Mouse (Mus musculus) gonadal fat pad, adult 2 months (tissue): ENCODE data around the gene Rrnad1. TPM values are rescaled to one million over a fixed set of nuclear protein-coding genes. Genes with fewer than 3 reads are reported as not detected.

Experiments used
- DNase-seq: peaks from one replicate; pipeline ENCODE4 v3.0.0-alpha.2; 2012; ENCODE audit warnings: low read depth
- polyA plus RNA-seq: library from polyadenylated mRNA; depleted of rRNA; stranded (reverse); fragments of >200 nt; gene quantifications from 2 replicates; pipeline ENCODE4 v1.2.3, GENCODE M21; 2012; rRNA removed

Gene Rrnad1
- 19.9 and 27.5 TPM in 2 replicates for polyA plus RNA-seq

GRCm38 (mm10) chr3:87930078-87930795 is at the start of gene Rrnad1, which contains the start of gene Isg20l2:
Rrnad1 (minus strand) TSS chr3:87930717.
Isg20l2 (plus strand) TSS chr3:87930314.
- no peak for DNase-seq

GRCm38 (mm10) chr3:87980085-87980484 is 49.6 kb upstream of the Rrnad1 start:
- DNase-seq = no peak

DNA sequence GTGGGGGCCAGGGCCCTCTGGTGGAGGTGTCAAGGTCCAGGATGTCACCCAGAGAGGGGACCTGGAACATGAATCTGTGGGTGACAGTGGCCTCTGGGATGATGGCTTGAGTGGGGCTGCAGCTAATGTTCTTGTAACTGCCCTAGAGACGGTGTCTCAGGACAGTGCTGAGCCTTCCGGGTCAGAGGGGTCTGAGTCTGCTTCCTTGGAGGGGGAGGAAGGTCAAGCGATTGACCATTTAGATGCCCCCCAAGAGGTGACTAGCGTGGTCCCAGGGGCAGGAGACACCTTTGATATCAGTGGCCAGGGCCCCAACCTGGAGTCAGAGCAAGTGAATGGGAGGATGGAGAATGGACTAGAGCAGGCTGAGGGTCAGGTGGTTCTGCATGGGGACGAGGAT is 49.0 kb upstream of the Rrnad1 start:
- no peak for DNase-seq

- DNase-seq = no peak
These were observed 44.0 kb upstream of the Rrnad1 start for GRCm38 (mm10) chr3:87974381-87974987.

DNA sequence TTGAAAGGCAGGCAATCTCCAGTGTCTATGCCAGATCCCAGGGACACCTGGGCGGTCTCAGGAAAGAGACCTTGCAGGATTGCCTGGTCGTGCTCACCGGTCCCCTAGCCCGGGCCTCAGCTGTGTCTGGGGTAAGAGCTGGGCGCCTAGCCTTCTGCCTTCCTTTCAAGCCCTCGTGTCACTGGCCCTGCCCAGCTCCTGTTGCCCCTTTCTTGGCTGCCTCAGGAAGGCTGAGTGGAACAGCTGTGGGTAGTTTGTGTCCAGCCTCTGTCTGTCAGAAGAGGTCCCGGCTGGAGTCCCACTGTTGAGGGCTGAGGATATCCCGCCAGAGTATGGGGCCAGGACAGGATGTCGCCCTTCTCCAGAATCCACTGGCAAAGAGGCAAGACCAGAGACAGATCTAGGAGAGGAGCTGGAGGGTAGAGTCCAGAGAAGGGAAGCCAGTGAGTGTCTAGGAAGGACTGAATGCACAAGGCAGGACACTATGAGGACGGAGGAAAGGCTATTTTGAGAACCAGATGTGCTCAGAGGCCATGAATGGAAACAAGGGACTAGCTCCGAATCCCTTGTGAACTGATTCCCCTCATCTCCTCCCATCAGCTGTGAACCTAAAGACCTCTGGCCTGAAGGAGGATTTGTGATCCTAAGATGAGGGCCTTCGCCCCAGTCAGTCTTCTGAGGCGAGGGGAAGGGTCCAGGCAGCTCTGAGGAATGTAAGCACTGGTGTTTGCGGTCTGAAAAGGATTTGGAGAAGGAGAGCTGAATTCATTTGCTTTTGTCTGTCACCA is 43.3 kb upstream of the Rrnad1 start:
- no peak for DNase-seq

- no peak for DNase-seq
These were observed 42.3 kb upstream of the Rrnad1 start for GRCm38 (mm10) chr3:87972776-87973175.

- no peak for DNase-seq
These were observed 41.7 kb upstream of the Rrnad1 start for GRCm38 (mm10) chr3:87972203-87972664.

DNA sequence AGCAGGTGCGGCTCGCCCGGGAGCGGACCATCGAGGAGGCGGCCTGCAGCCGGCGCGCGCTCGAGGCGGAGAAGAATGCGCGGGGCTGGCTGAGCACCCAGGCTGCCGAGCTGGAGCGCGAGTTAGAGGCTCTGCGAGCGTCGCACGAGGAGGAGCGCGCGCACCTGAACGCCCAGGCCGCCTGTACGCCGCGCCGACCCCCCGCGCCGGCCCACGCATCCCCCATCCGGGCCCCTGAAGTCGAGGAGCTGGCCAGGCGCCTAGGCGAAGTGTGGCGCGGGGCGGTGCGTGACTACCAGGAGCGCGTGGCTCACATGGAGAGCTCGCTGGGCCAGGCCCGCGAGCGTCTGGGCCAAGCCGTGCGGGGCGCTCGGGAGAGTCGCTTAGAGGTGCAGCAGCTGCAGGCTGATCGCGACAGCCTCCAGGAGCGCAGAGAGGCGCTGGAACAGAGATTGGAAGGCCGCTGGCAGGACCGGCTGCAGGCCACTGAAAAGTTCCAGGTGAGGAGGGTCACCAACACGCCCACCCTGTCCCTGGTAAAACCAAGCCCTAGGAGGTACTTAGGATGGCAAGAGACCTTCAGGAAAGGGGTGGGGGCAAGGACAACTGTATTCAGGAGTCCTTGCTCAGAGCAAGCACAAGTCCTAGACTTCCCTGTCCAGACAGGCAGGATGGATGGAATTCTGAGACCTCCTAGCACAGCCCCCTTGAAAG is 41.1 kb upstream of the Rrnad1 start:
- no peak for DNase-seq

DNA sequence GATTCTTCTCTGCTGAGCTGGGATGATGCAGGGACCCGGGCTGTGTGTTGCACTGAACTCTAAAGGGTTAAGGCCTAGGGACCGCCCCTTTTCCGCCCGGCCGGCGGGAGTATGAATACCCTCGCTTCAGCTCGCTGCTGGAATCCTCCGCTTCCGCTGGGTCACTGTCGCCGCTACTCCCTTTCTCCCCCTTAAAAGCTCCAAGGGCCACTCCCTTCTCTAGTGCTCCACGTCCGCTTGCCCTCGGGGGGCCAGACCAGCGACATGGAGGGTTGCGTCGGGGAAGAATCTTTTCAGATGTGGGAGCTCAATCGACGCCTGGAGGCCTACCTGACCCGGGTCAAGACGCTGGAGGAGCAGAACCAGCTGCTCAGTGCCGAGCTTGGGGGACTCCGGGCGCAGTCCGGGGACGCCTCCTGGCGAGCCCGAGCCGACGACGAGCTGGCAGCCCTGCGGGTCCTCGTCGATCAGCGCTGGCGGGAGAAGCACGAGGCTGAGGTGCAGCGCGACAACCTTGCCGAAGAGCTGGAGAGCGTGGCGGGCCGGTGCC is 40.5 kb upstream of the Rrnad1 start, which contains the start of gene Nes:
Gene Nes, plus strand, starts transcription at position 140 of the 550 bp plus-strand sequence.
- DNase-seq = no peak

DNA sequence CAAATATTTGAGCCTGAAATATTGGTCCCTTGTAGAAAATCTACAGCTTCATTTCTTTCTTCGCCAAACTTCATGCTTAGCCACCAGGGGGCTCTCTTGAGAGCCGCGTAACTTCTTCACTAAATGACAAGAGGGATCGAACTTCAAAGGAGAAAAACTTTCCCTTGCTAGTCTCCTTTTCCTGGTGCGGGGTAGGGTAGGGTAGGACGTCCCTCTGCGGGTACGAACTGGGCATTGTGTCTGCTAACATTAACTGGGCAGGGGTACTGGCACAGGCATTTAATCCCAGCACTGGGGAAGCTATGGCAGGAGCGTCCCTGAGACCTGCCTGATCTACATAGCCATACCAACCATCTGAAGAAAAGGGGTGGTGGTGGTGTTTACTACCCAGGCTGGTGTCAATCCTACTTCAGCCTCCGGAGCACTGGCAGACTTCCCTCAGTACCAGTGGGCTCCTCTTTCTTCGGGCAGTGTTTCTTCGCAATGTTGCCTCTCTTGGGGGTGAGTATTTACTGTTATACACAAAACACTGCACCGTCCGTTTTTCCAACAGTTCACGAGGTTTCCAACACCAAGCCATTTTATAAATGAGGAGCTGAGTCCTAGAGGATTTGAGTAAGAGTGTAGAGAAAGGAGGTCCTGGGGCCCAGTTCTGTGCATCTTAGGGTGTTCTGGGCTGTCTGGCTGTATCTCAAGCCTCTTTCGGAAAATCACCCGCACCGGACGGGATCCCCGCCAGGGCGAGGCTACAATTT is 39.8 kb upstream of the Rrnad1 start:
- DNase-seq = no peak

DNA sequence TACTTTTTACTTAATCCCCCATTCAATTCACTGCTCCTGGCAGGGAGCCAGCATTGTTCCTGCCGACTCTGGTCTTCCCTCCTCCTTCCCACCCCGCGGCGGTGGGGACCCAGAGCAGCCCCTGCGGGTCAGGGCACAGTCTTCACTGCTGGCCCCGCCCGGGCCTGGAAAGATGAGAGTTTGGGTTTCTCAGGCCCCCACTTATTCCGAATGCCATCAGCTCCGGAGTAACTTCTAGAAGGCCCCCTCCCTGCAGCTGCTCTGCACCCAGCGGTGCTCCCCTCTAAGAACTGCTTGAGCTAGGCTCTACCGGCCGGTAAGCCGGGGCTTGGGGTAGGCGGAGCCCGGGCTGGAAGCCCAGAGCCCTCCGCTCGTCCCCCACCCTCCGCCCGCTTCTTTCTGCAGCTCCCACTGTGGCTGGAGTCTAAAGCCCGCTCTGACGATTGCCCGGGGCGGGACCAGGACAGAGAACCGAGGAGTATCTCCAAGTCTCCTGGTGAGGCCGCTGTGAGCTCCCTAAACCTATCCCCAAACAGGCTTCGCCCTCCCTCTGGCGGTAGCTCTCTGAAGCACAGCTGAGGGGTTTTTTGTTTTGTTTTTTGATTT is 30.2 kb upstream of the Rrnad1 start:
- DNase-seq = no peak

DNA sequence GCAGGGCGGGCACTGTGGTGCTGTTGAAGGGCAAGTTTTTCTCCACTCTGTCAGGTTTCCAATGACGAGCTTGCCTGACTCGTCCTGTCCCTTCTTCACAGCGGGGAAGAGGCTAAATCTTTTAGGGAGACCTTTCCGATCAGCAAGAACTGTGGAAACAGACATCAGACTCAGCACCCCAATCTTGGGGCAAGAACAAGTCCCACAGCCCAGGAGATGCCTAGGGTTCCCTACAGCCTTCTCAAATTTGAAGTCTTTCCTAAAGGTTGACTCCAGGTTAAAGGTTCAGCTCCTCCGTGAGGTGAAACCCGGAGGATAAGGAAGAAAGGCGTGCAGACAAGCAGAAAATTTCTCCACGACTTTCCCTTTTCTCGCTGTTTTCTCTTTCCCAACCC is 29.7 kb upstream of the Rrnad1 start:
- DNase-seq = no peak

DNA sequence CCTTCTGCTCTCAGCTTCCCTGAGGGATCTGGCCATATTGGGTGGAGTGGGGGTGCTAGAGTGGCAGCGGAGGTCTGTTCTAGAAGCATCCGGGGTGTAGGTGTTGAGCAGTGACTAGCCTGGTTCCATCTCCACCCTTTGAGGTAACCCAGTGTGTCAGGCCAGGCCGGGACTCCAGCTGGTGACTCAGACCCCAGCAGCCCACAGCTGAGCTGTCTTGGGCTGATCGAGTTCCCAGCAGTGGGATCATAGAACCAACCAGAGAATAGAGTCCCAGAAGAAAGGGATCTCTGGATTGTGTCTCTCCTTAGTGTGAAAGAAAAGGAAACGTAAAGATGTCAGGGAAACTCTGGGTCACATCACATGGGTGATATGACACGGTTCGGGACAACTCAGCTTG is 28.9 kb upstream of the Rrnad1 start:
- no peak for DNase-seq

DNA sequence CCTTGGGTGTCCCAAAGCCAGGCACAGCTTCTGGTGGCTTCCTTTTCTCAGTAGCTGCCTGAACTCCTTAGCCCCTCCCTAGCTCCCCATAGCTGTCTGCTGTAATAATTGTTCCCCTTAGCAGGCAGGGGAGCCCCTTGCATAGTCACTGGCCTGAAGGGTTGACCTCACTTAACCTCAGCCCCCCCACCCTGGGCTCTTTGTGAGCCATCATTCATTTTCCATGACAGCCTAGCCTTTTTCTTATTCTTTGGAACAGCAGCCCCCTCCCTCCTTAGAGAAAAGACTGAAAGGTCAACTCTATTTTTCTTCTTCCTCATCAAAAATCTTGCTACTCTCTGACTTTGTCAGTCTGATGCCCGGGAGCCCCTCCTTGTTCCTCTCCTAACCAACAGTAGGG is 28.4 kb upstream of the Rrnad1 start:
- DNase-seq = no peak

- peak; percentile 84 for DNase-seq
These were observed 28.0 kb upstream of the Rrnad1 start for GRCm38 (mm10) chr3:87958476-87958875.

DNA sequence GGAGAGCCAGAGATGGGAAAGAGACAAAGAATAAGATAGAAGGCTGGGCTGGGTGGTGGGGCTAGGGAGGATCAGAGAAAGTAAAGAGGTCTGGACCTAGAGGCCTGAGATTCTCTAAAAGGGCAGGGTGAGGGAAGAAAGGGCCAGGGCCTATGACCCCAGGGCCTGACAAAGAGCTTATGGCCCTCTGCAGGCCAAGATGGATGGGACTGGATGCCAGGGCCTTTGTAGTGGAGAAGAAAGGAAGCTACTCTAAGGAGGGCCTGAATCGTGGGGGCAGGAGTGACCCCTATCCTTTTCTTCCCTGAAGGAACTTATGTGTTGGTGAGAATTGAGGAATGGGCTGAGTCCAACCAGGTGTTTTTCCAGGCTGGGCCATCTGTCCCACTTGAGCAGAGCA is 27.5 kb upstream of the Rrnad1 start:
- no peak for DNase-seq

DNA sequence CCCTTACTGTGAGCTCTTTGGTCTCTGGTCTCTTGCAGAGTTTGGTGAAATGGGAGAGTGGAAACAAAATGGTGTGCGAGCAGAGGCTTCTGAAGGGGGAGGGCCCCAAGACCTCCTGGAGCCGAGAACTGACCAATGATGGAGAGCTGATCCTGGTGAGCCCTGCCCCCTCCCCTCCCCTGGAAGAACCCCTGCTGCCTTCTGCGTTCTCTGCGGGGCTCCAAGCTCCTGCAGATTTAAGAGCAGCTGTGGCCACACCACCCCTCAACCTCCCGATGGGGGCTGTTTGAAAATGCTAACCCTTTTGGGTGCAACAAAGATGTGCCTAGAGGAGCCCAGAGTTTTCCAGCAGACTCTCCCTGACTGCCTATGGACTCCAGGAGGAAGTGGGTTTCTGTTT is 21.9 kb upstream of the Rrnad1 start:
- DNase-seq = no peak

GRCm38 (mm10) chr3:87951946-87952345 is 21.4 kb upstream of the Rrnad1 start:
- DNase-seq = no peak

- no peak for DNase-seq
These were observed 19.5 kb upstream of the Rrnad1 start for GRCm38 (mm10) chr3:87949955-87950515.
